Mouse (Mus musculus) midbrain, embryonic 14.5 days (tissue): ENCODE measurements at regions not wholly inside any gene's neighbourhood (a gene's known extent, or its start where the extent isn't known, plus 50 kb on each side); places are given as distances from the start of the nearest gene placed in this dataset.

Experiments used
- ATAC-seq: fragments of 200-750 bp; cut with Nextera tagmentation; 2 replicates; pipeline ENCODE4 v1.8.0; 2017; ENCODE audit warnings: moderate number of reproducible peaks, moderate library complexity; ENCODE audit not compliant: low FRiP score, low TSS enrichment
- DNase-seq: peaks from one replicate; pipeline ENCODE4 v3.0.0-alpha.2; 2015
- H3K27ac ChIP-seq: fragments of 300-500 bp; sonication (generic); replicated peaks from 2 replicates; pipeline ENCODE4 v1.5.1; 2014; ENCODE audit warnings: mild to moderate bottlenecking, low read depth, low read length, moderate library complexity
- H3K27me3 ChIP-seq: fragments of 300-500 bp; sonication (generic); 2 replicates; pipeline ENCODE4 v1.6.1; 2014; ENCODE audit warnings: low read length, control low read depth, mixed read lengths; ENCODE audit not compliant: control insufficient read depth, insufficient read depth
- H3K36me3 ChIP-seq: fragments of 300-500 bp; sonication (generic); 2 replicates; pipeline ENCODE4 v1.6.1; 2014; ENCODE audit warnings: low read length, control low read depth; ENCODE audit not compliant: control insufficient read depth, insufficient read depth
- H3K4me1 ChIP-seq: fragments of 300-500 bp; sonication (generic); 2 replicates; pipeline ENCODE4 v1.6.1; 2014; ENCODE audit warnings: mild to moderate bottlenecking, antibody characterized with exemption, low read length, control low read depth; ENCODE audit not compliant: control insufficient read depth, insufficient read depth
- H3K4me2 ChIP-seq: fragments of 300-500 bp; sonication (generic); 2 replicates; pipeline ENCODE4 v1.6.1; 2014; ENCODE audit warnings: mild to moderate bottlenecking, low read length, moderate library complexity
- H3K4me3 ChIP-seq: fragments of 300-500 bp; sonication (generic); replicated peaks from 2 replicates; pipeline ENCODE4 v1.5.1; 2014; ENCODE audit warnings: low read depth, low read length
- H3K9ac ChIP-seq: fragments of 300-500 bp; sonication (generic); replicated peaks from 2 replicates; pipeline ENCODE4 v1.6.1; 2014; ENCODE audit warnings: mild to moderate bottlenecking, low read length, moderate library complexity
- H3K9me3 ChIP-seq: fragments of 300-500 bp; sonication (generic); 2 replicates; pipeline ENCODE4 v1.6.1; 2016; ENCODE audit warnings: low read length, control low read depth, mixed read lengths; ENCODE audit not compliant: control insufficient read depth
- WGBS: fragments of 180-500 bp; shearing (Covaris S2); extraction: QIAGEN DNeasy Blood & Tissue Kit; methylation state at CpG from one replicate; pipeline ENCODE4 v1.1.7; 2014; 5-methylcytosine and 5-hydroxymethylcytosine counted together

GRCm38 (mm10) chr12:110373408-110374065, 73.4 kb upstream of the Ppp2r5c start:
- Histone ChIP-seq H3K4me2 (peak overlapping the region; percentile 37), H3K9ac (no peak overlapping the region), H3K36me3 (no peaks in the 10 kb centered on the region), H3K4me1 (peaks cover 24% of the 10 kb centered on the region), H3K4me3 (0 out of 2 replicates have a peak overlapping the region, but pooled peaks have one; percentile 8), H3K27me3 (peaks cover 3% of the 10 kb centered on the region; the same call in 1 of the 2 replicates), H3K9me3 (no peaks in the 10 kb centered on the region), H3K27ac (no peak overlapping the region)
- peak; percentile 93 for DNase-seq
- WGBS: 3% methylated on average over 27 of the region's 27 CpGs
- ATAC-seq: peak; percentile 83; the same call in 1 of the 2 replicates

GRCm38 (mm10) chr12:110375139-110375538, 71.8 kb upstream of the Ppp2r5c start:
- ATAC-seq (no peak), DNase-seq (peak; percentile 73)
- Histone ChIP-seq H3K4me1 (peaks cover 24% of the 10 kb centered on the region), H3K4me2 (peak overlapping the region; percentile 32), H3K36me3 (no peaks in the 10 kb centered on the region), H3K27ac (no peak overlapping the region), H3K9ac (no peak overlapping the region), H3K27me3 (peaks cover 3% of the 10 kb centered on the region; the same call in 1 of the 2 replicates), H3K4me3 (no peak overlapping the region), H3K9me3 (no peaks in the 10 kb centered on the region)
- WGBS: 2% methylated on average over 15 of the region's 15 CpGs

- Histone ChIP-seq H3K4me2 (no peak overlapping the region), H3K36me3 (no peaks in the 10 kb centered on the region), H3K27me3 (peaks cover 3% of the 10 kb centered on the region; the same call in 1 of the 2 replicates), H3K4me1 (peaks cover 24% of the 10 kb centered on the region), H3K9ac (no peak overlapping the region), H3K27ac (no peak overlapping the region), H3K9me3 (no peaks in the 10 kb centered on the region), H3K4me3 (no peak overlapping the region)
- no peak for ATAC-seq
- 22% methylated on average over 7 of the region's 7 CpGs for WGBS
- DNase-seq: peak; percentile 61
Measured at GRCm38 (mm10) chr12:110376062-110376837, 70.7 kb upstream of the Ppp2r5c start.

GRCm38 (mm10) chr12:110376838-110377150, 70.1 kb upstream of the Ppp2r5c start:
- no peaks in the 10 kb centered on the region for H3K9me3 ChIP-seq
- H3K27ac ChIP-seq: no peak overlapping the region
- ATAC-seq (no peak), DNase-seq (no peak)
- no peaks in the 10 kb centered on the region for H3K36me3 ChIP-seq
- WGBS: 60% methylated on average over 4 of the region's 4 CpGs
- H3K27me3 ChIP-seq: peaks cover 3% of the 10 kb centered on the region; the same call in 1 of the 2 replicates
- no peak overlapping the region for H3K4me3 ChIP-seq
- H3K4me2 ChIP-seq: no peak overlapping the region
- H3K9ac ChIP-seq: no peak overlapping the region
- H3K4me1 ChIP-seq: peaks cover 24% of the 10 kb centered on the region

GRCm38 (mm10) chr12:110377306-110377705, 69.6 kb upstream of the Ppp2r5c start:
- Histone ChIP-seq H3K27me3 (peaks cover 3% of the 10 kb centered on the region; the same call in 1 of the 2 replicates), H3K4me1 (peaks cover 24% of the 10 kb centered on the region), H3K4me2 (no peak overlapping the region), H3K9me3 (no peaks in the 10 kb centered on the region), H3K27ac (no peak overlapping the region), H3K9ac (no peak overlapping the region; the same call in 1 of the 2 replicates), H3K4me3 (no peak overlapping the region), H3K36me3 (no peaks in the 10 kb centered on the region)
- DNase-seq (no peak), ATAC-seq (no peak)
- WGBS: 39% methylated on average over 6 of the region's 6 CpGs

- H3K9ac ChIP-seq: no peak overlapping the region; the same call in 1 of the 2 replicates
- 42% methylated on average over 10 of the region's 10 CpGs for WGBS
- H3K4me3 ChIP-seq: no peak overlapping the region
- peaks cover 3% of the 10 kb centered on the region; the same call in 1 of the 2 replicates for H3K27me3 ChIP-seq
- H3K4me1 ChIP-seq: peaks cover 22% of the 10 kb centered on the region
- no peaks in the 10 kb centered on the region for H3K9me3 ChIP-seq
- ATAC-seq (no peak), DNase-seq (no peak)
- H3K4me2 ChIP-seq: no peak overlapping the region
- H3K36me3 ChIP-seq: no peaks in the 10 kb centered on the region
- no peak overlapping the region for H3K27ac ChIP-seq
Measured at GRCm38 (mm10) chr12:110377734-110378133, 69.2 kb upstream of the Ppp2r5c start.

GRCm38 (mm10) chr12:110378302-110378701, 68.6 kb upstream of the Ppp2r5c start:
- Histone ChIP-seq H3K4me1 (peaks cover 17% of the 10 kb centered on the region), H3K36me3 (no peaks in the 10 kb centered on the region), H3K27ac (no peak overlapping the region), H3K4me2 (no peak overlapping the region), H3K9me3 (no peaks in the 10 kb centered on the region), H3K4me3 (no peak overlapping the region), H3K27me3 (peaks cover 3% of the 10 kb centered on the region; the same call in 1 of the 2 replicates), H3K9ac (no peak overlapping the region)
- WGBS: 61% methylated on average over 5 of the region's 5 CpGs
- ATAC-seq: no peak
- DNase-seq: no peak

- H3K27me3 ChIP-seq: peaks cover 3% of the 10 kb centered on the region; the same call in 1 of the 2 replicates
- H3K27ac ChIP-seq: no peak overlapping the region
- no peak overlapping the region for H3K4me2 ChIP-seq
- DNase-seq (peak; percentile 54), ATAC-seq (no peak)
- no peak overlapping the region for H3K4me3 ChIP-seq
- H3K9ac ChIP-seq: no peak overlapping the region
- 36% methylated on average over 12 of the region's 12 CpGs for WGBS
- H3K36me3 ChIP-seq: no peaks in the 10 kb centered on the region
- peaks cover 14% of the 10 kb centered on the region for H3K4me1 ChIP-seq
- H3K9me3 ChIP-seq: no peaks in the 10 kb centered on the region
Measured at GRCm38 (mm10) chr12:110379721-110380120, 67.2 kb upstream of the Ppp2r5c start.
